Comparison of ENCODE assay signal across 8 mouse cellular contexts in the genomic region with DNA sequence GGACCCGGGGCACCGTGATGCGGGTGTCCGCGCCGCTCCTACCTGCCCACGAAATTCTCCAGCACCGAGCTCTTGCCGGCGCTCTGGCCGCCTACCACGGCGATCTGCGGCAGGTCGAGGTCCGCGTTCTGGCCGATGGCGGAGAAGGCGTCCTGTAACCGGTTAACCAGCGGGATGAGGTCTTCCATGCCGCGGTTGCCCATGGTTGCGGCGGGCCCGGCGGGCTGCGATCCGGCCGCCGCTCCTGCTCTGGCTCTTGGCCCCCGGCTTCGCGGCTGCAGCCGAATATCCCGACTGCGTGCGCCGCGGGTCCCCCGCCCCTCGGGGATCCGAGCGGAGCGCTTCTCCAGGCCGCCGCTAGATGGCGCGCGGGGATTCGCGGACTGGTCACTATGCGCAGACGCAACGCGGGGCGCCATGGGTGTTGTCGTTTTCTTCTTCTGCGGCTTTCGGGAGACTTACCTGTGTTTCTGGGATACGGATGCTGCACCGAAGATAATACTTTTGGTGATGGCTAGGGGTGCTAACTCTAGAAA. TPM values are rescaled to one million over a fixed set of nuclear protein-coding genes. Genes with fewer than 3 reads are reported as not detected.
DNase-seq lines count a peak whose midpoint lies in the region; ATAC-seq lines count a peak whose summit lies in the region.

A gene (minus strand): TSS at position 332 of the 536 bp plus-strand sequence.

- no peaks in the 10 kb centered on the region for H3K36me3 ChIP-seq in intestine, embryonic 14.5 days (ENCODE audit: control insufficient read depth, insufficient read depth, low read length)

- H3K9ac ChIP-seq in intestine, embryonic 14.5 days (ENCODE audit: low read length): peak within 1 kb of the TSS; percentile 77

- no peaks in the 10 kb centered on the region for H3K9me3 ChIP-seq in intestine, embryonic 14.5 days (ENCODE audit: control insufficient read depth, low read length)

- H3K4me3 ChIP-seq in intestine, embryonic 14.5 days (ENCODE audit: low read depth, low read length): peak within 1 kb of the TSS; percentile 68

- H3K27me3 ChIP-seq in intestine, embryonic 14.5 days (replicated peaks; ENCODE audit: control insufficient read depth, insufficient read depth, low read length): no peaks in the 10 kb centered on the region

- intact Hi-C loops in left cerebral cortex, postnatal 10 days (cut with DNase I): no loop called here

- peak within 1 kb of the TSS; percentile 94 for H3K4me2 ChIP-seq in intestine, embryonic 14.5 days (ENCODE audit: low read length)

- whole genome bisulfite sequencing in intestine, embryonic 14.5 days: under 1% methylated on average over 56 of the region's 63 CpGs

- peak; percentile 59 for ATAC-seq in intestine, embryonic 14.5 days (replicated peaks; ENCODE audit: low FRiP score, low TSS enrichment, low read depth)
- ATAC-seq in megakaryocyte-erythroid progenitor cell, adult 5-6 weeks (replicated peaks; ENCODE audit: low FRiP score, low TSS enrichment, poor library complexity, severe bottlenecking): peak; percentile 75

- peak within 1 kb of the TSS; percentile 76 for H3K27ac ChIP-seq in intestine, embryonic 14.5 days (ENCODE audit: low read depth)

- peak; percentile 92 to 95 for DNase-seq in adrenal gland, adult 18-20 months (ENCODE audit: low spot score in 2 of 2)
- DNase-seq in embryo, embryonic 10.5 days (ENCODE audit: low spot score): peak; percentile 93
- DNase-seq in gastrocnemius, postnatal 25 days: peak; percentile 87
- DNase-seq in intestine, embryonic 14.5 days (ENCODE audit: low spot score): peak; percentile 98
- DNase-seq in left cerebral cortex, postnatal 10 days (ENCODE audit: extremely low spot score in 1 of 2, low spot score in 2 of 2): peak; percentile 92 to 93
- peak; percentile 92 for DNase-seq in right cerebral cortex, postnatal 14 days
- DNase-seq in urinary bladder, postnatal 36 days (ENCODE audit: low spot score in 2 of 2): peak; percentile 89 to 90

- H3K4me1 ChIP-seq in intestine, embryonic 14.5 days (replicated peaks; ENCODE audit: control insufficient read depth, insufficient read depth, low read length): peaks cover 10% of the 10 kb centered on the region

RNA-seq across cellular contexts. Expression of the gene that starts here (rescaled TPM):
- total RNA-seq in adrenal gland, adult 18-20 months (2021): 10 to 100 TPM; 18.6 to 25.6 TPM
- 1 to 10 TPM; 6.0 to 8.7 TPM for total RNA-seq in gastrocnemius, postnatal 25 days (2021)
- polyA plus RNA-seq in intestine, embryonic 14.5 days (2014; fragmentation: Nextera tagmentation; extraction: Ambion mirVana): 22.7 TPM in 2 replicates
- 100 to 1,000 TPM; 707 to 727 TPM for total RNA-seq in left cerebral cortex, postnatal 10 days (2021)
- not detected in 2 replicates for total RNA-seq in megakaryocyte-erythroid progenitor cell, adult 5-6 weeks (2014; fragmentation: Nextera tagmentation)
- not detected in 2 replicates for total RNA-seq in megakaryocyte-erythroid progenitor cell, adult 5-6 weeks (2017)

Comparison
In these comparisons a context has a peak if more than half of its experiments do, and no peak if none do; other contexts are left out.
1. Peak in every context shown above with its lines: DNase-seq, ATAC-seq, H3K4me3 ChIP-seq and H3K27ac ChIP-seq.
2. RNA of the gene that starts here (total RNA-seq): 707 to 727 TPM in left cerebral cortex, postnatal 10 days; 18.6 to 25.6 TPM in adrenal gland, adult 18-20 months, 6.0 to 8.7 TPM in gastrocnemius, postnatal 25 days and not detected in megakaryocyte-erythroid progenitor cell, adult 5-6 weeks; every median in the first group is over 10 times any median in the second.
3. Peak in ATAC-seq in megakaryocyte-erythroid progenitor cell, adult 5-6 weeks; RNA of the gene not detected or under 1 TPM.